Mouse (Mus musculus): ENCODE measurements at regions not wholly inside any gene's neighbourhood (a gene's known extent, or its start where the extent isn't known, plus 50 kb on each side); places are given as distances from the start of the nearest gene placed in this dataset.

- in situ Hi-C loops (cut with MboI; ENCODE audit: low pct_ligation_motif_present, low pct_unique_long_range_greater_than_20kb, low sequenced_read_pairs) = no loop called here
- dilution Hi-C loops (cut with MboI; ENCODE audit: extremely low pct_ligation_motif_present, extremely low pct_unique_long_range_greater_than_20kb, low sequenced_read_pairs) = no loop called here
- no peaks in the 10 kb centered on the region for H3K79me2 ChIP-seq (replicated peaks; ENCODE audit: control insufficient read depth, extremely low read depth, insufficient read depth, poor library complexity, severe bottlenecking)
These were observed 1536.7 kb upstream of the Flrt2 start for GRCm38 (mm10) chr12:94155110-94155858.

GRCm38 (mm10) chr12:94182358-94182757 lies 1509.7 kb upstream of the Flrt2 start:
- Histone ChIP-seq H3K27ac (ENCODE audit: insufficient read depth, low read depth) (no peak overlapping the region), H3K9ac (ENCODE audit: insufficient read depth, low read depth) (no peak overlapping the region), H3K36me3 (replicated peaks in 1 of 2; ENCODE audit: control insufficient read depth in 1 of 2, insufficient read depth in 1 of 2, low read length in 1 of 2) (no peaks in the 10 kb centered on the region), H3K27me3 (replicated peaks) (no peaks in the 10 kb centered on the region), H3K4me1 (ENCODE audit: control insufficient read depth in 1 of 2, insufficient read depth in 2 of 2) (no peaks in the 10 kb centered on the region), H3K4me2 (ENCODE audit: insufficient read depth, low read depth, poor library complexity, severe bottlenecking) (no peak overlapping the region), H3K4me3 (replicated peaks in 1 of 3; ENCODE audit: low read depth in 2 of 3, low read length in 2 of 3, poor library complexity in 1 of 3) (no peak overlapping the region), H3K79me2 (replicated peaks; ENCODE audit: control insufficient read depth, extremely low read depth, insufficient read depth, poor library complexity, severe bottlenecking) (no peaks in the 10 kb centered on the region), H3K9me3 (replicated peaks; ENCODE audit: low read length) (peaks cover 36% of the 10 kb centered on the region)
- TF ChIP-seq ZC3H11A (IDR thresholded peaks at IDR 0.05; ENCODE audit: low read depth, low read length) (no peak), USF1 (IDR thresholded peaks at IDR 0.05; ENCODE audit: low read depth, low read length) (no peak), POLR2AphosphoS2 (IDR thresholded peaks at IDR 0.05; ENCODE audit: low read depth, low read length) (no peak), TCF12 (IDR thresholded peaks at IDR 0.05; ENCODE audit: low read depth, low read length) (no peak), RAD21 (IDR thresholded peaks at IDR 0.05; ENCODE audit: low read depth, low read length) (no peak), CHD1 (IDR thresholded peaks at IDR 0.05; ENCODE audit: low read depth, low read length) (no peak), ZNF384 (IDR thresholded peaks at IDR 0.05; ENCODE audit: low read depth, low read length) (no peak), TBP (conservative IDR thresholded peaks at IDR 0.05; ENCODE audit: low read depth, low read length) (no peak), MEF2A (IDR thresholded peaks at IDR 0.05; ENCODE audit: borderline replicate concordance, low read depth, low read length) (no peak), RCOR1 (conservative IDR thresholded peaks at IDR 0.05; ENCODE audit: low read depth, low read length) (no peak), GABPA (IDR thresholded peaks at IDR 0.05; ENCODE audit: insufficient replicate concordance, low read depth, low read length) (no peak), EP300 (IDR thresholded peaks at IDR 0.05; ENCODE audit: low read length) (no peak), SIN3A (IDR thresholded peaks at IDR 0.05; ENCODE audit: low read length) (no peak), ELF1 (IDR thresholded peaks at IDR 0.05; ENCODE audit: low read depth, low read length) (no peak), IRF4 (IDR thresholded peaks at IDR 0.05; ENCODE audit: low read depth, low read length) (no peak), ZKSCAN1 (IDR thresholded peaks at IDR 0.05; ENCODE audit: borderline replicate concordance, low read depth, low read length) (no peak), SMC3 (IDR thresholded peaks at IDR 0.05; ENCODE audit: low read depth, low read length) (no peak), MAX (IDR thresholded peaks at IDR 0.05; ENCODE audit: low read length) (no peak), ETS1 (conservative IDR thresholded peaks at IDR 0.05; ENCODE audit: low read depth, low read length) (no peak)
- dilution Hi-C loops (cut with MboI; ENCODE audit: extremely low pct_ligation_motif_present, extremely low pct_unique_long_range_greater_than_20kb, low sequenced_read_pairs) = no loop called here
- in situ Hi-C loops (cut with MboI; ENCODE audit: low pct_ligation_motif_present, low pct_unique_long_range_greater_than_20kb, low sequenced_read_pairs) = no loop called here
- no peak for DNase-seq (ENCODE audit: extremely low read depth)

More at GRCm38 (mm10) chr12:94155110-94155858, 1536.7 kb upstream of the Flrt2 start:
- no peaks in the 10 kb centered on the region for H3K27me3 ChIP-seq (replicated peaks)
- no peaks in the 10 kb centered on the region for H3K36me3 ChIP-seq (replicated peaks in 1 of 2; ENCODE audit: control insufficient read depth in 1 of 2, insufficient read depth in 1 of 2, low read length in 1 of 2)
- no peak overlapping the region for H3K4me3 ChIP-seq (replicated peaks in 1 of 3; ENCODE audit: low read depth in 2 of 3, low read length in 2 of 3, poor library complexity in 1 of 3)
- no peak overlapping the region for H3K4me2 ChIP-seq (ENCODE audit: insufficient read depth, low read depth, poor library complexity, severe bottlenecking)
- no peaks in the 10 kb centered on the region for H3K4me1 ChIP-seq (ENCODE audit: control insufficient read depth in 1 of 2, insufficient read depth in 2 of 2)
- peaks cover 15% of the 10 kb centered on the region for H3K9me3 ChIP-seq (replicated peaks; ENCODE audit: low read length)
- no peak overlapping the region for H3K9ac ChIP-seq (ENCODE audit: insufficient read depth, low read depth)
- no peak for DNase-seq (ENCODE audit: extremely low read depth)
- no peak overlapping the region for H3K27ac ChIP-seq (ENCODE audit: insufficient read depth, low read depth)
- TF ChIP-seq BHLHE40 (IDR thresholded peaks at IDR 0.05; ENCODE audit: low read depth, low read length) (no peak), TCF12 (IDR thresholded peaks at IDR 0.05; ENCODE audit: low read depth, low read length) (no peak), CHD2 (IDR thresholded peaks at IDR 0.05; ENCODE audit: low read length) (no peak), EP300 (IDR thresholded peaks at IDR 0.05; ENCODE audit: low read length) (no peak), GABPA (IDR thresholded peaks at IDR 0.05; ENCODE audit: insufficient replicate concordance, low read depth, low read length) (no peak), USF1 (IDR thresholded peaks at IDR 0.05; ENCODE audit: low read depth, low read length) (no peak), MEF2A (IDR thresholded peaks at IDR 0.05; ENCODE audit: borderline replicate concordance, low read depth, low read length) (no peak)
